Mouse (Mus musculus) left cerebral cortex, adult 8-10 months (tissue): ENCODE measurements around the gene Peli2. TPM values are rescaled to one million over a fixed set of nuclear protein-coding genes. Genes with fewer than 3 reads are reported as not detected.
"Not testable (repeated sequence)": the region's sequence is repeated elsewhere in the genome, so short reads cannot be mapped to it uniquely, and the experiment has no call there.

ENCODE experiments used
- DNase-seq, 2 experiments: peaks; one replicate each; pipeline ENCODE4 v3.0.0; 2022; ENCODE audit warnings: low spot score in 2 of 2
- total RNA-seq, 4 experiments: library from RNA; stranded (reverse); gene quantifications; 2 replicates each; pipeline ENCODE4 v1.2.4; 2022

Gene Peli2
- 10 to 100 TPM; 21.6 to 33.7 (median 30.5) TPM for total RNA-seq

- DNase-seq: peak; percentile 39 to 43
Measured at GRCm38 (mm10) chr14:48120752-48121528, at the start of gene Peli2. Gene Peli2, plus strand, starts transcription at chr14:48120823.

- no peak for DNase-seq
Measured at GRCm38 (mm10) chr14:48072104-48072503, 48.5 kb upstream of the Peli2 start.

- peak in 1 of 2 experiments; percentile 75 for DNase-seq
Measured at GRCm38 (mm10) chr14:48073247-48074161, 47.1 kb upstream of the Peli2 start.

GRCm38 (mm10) chr14:48079574-48079973 lies 41.0 kb upstream of the Peli2 start:
- not testable (repeated sequence) for DNase-seq

- no peak for DNase-seq
Measured at GRCm38 (mm10) chr14:48083836-48084812, 36.5 kb upstream of the Peli2 start.

GRCm38 (mm10) chr14:48086682-48087297 lies 33.8 kb upstream of the Peli2 start:
- no peak for DNase-seq

GRCm38 (mm10) chr14:48087298-48087830 lies 33.3 kb upstream of the Peli2 start:
- DNase-seq: no peak

GRCm38 (mm10) chr14:48090465-48090864 lies 30.2 kb upstream of the Peli2 start:
- DNase-seq: no peak

- DNase-seq: no peak
Measured at GRCm38 (mm10) chr14:48091160-48091559, 29.5 kb upstream of the Peli2 start.

- no peak for DNase-seq
Measured at GRCm38 (mm10) chr14:48098253-48098652, 22.4 kb upstream of the Peli2 start.

- no peak for DNase-seq
Measured at GRCm38 (mm10) chr14:48099354-48099753, 21.3 kb upstream of the Peli2 start.

- no peak for DNase-seq
Measured at GRCm38 (mm10) chr14:48106453-48106852, 14.2 kb upstream of the Peli2 start.

- no peak for DNase-seq
Measured at GRCm38 (mm10) chr14:48117986-48118385, 2.6 kb upstream of the Peli2 start.

- DNase-seq: no peak
Measured at GRCm38 (mm10) chr14:48119012-48119647, 1.5 kb upstream of the Peli2 start.

- no peak for DNase-seq
Measured at GRCm38 (mm10) chr14:48119648-48120270, 864 bp upstream of the Peli2 start.

- DNase-seq: no peak
Measured at GRCm38 (mm10) chr14:48120443-48120751, 226 bp upstream of the Peli2 start.

- peak in 1 of 2 experiments; percentile 51 for DNase-seq
Measured at GRCm38 (mm10) chr14:48121529-48122517, 1.2 kb downstream of the Peli2 start.

GRCm38 (mm10) chr14:48124011-48124410 lies 3.4 kb downstream of the Peli2 start:
- no peak for DNase-seq
